Comparison of ENCODE assay signal across 8 mouse cellular contexts in genomic region chr4:135219652-135220051, GRCm38 (mm10). TPM values are rescaled to one million over a fixed set of nuclear protein-coding genes. Genes with fewer than 3 reads are reported as not detected.
DNase-seq lines count a peak whose midpoint lies in the region; ATAC-seq lines count a peak whose summit lies in the region.

No protein-coding gene starts in this region.

- ATAC-seq in erythroblast, adult 5-6 weeks (replicated peaks; ENCODE audit: low FRiP score, poor library complexity, severe bottlenecking): peak; percentile 77
- ATAC-seq in hematopoietic stem cell, adult 5-6 weeks (replicated peaks in 1 of 2; ENCODE audit: insufficient read depth in 1 of 2, low FRiP score in 2 of 2, low TSS enrichment in 1 of 2, low read depth in 1 of 2, poor library complexity in 2 of 2, severe bottlenecking in 2 of 2): peak; percentile 72 to 77; a peak in 3 of 4 replicates

- DNase-seq in MEL-GATA-1-ER (ENCODE audit: extremely low read depth, low read depth): peak; percentile 35
- peak; percentile 82 to 92 for DNase-seq in adrenal gland, postnatal 36 days
- DNase-seq in layer of hippocampus, postnatal 14 days (ENCODE audit: low spot score in 2 of 2): peak; percentile 65 to 85
- peak; percentile 89 for DNase-seq in lung, postnatal 14 days
- peak; percentile 54 for DNase-seq in skeletal muscle tissue, adult 2 months (ENCODE audit: low read depth, low spot score)
- DNase-seq in yolk sac, embryonic 10.5 days (ENCODE audit: low spot score): no peak

RNA-seq across cellular contexts. Expression of gene Clic4, which starts 53.0 kb away (rescaled TPM):
- total RNA-seq in adrenal gland, postnatal 36 days (2021): 100 to 1,000 TPM in 1 of 2 experiments, 10 to 100 TPM in 1; 73.1 to 114 TPM
- 24.6 and 29.9 TPM in 2 replicates for total RNA-seq in erythroblast, adult 5-6 weeks (2015; ENCODE audit: low replicate concordance)
- total RNA-seq in erythroblast, adult 5-6 weeks (2017; ENCODE audit: low replicate concordance): 35.4 and 44.6 TPM in 2 replicates
- total RNA-seq in hematopoietic stem cell, adult 5-6 weeks (2017): 62.0 and 66.9 TPM in 2 replicates
- 10 to 100 TPM; 37.8 to 40.9 TPM for total RNA-seq in layer of hippocampus, postnatal 14 days (2021)
